Mouse (Mus musculus): Measurements from ENCODE around the gene Wdr64.

Gene Wdr64

GRCm38 (mm10) chr1:175698293-175698692 lies at the start of gene Wdr64:
Gene Wdr64 (plus strand): TSS chr1:175698593.
- no peak for DNase-seq (ENCODE audit: low spot score in 2 of 2)

- no peak for DNase-seq (ENCODE audit: low spot score in 2 of 2)
Measured at GRCm38 (mm10) chr1:175648615-175649014, 49.8 kb upstream of the Wdr64 start.

DNA sequence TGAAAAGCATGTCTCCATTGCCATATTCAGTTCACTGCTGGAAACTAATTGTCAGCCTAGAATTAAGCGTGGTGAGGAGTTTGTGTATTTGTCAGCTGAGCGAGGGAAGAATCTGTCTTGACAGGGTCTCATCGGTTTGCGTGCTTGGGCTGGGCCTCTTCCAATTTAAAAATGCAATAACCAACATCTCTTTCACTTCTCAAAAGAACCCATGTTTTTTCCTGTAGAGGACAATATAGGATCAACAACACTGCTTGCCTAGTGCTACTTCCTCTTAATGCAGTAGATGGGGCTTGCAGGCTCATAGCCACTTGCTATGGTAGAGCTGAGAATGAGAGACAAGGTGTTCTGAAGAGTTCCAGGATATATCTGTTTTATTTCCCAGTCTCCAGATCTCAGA lies 38.5 kb upstream of the Wdr64 start:
- no peak for DNase-seq (ENCODE audit: low spot score in 2 of 2)

DNA sequence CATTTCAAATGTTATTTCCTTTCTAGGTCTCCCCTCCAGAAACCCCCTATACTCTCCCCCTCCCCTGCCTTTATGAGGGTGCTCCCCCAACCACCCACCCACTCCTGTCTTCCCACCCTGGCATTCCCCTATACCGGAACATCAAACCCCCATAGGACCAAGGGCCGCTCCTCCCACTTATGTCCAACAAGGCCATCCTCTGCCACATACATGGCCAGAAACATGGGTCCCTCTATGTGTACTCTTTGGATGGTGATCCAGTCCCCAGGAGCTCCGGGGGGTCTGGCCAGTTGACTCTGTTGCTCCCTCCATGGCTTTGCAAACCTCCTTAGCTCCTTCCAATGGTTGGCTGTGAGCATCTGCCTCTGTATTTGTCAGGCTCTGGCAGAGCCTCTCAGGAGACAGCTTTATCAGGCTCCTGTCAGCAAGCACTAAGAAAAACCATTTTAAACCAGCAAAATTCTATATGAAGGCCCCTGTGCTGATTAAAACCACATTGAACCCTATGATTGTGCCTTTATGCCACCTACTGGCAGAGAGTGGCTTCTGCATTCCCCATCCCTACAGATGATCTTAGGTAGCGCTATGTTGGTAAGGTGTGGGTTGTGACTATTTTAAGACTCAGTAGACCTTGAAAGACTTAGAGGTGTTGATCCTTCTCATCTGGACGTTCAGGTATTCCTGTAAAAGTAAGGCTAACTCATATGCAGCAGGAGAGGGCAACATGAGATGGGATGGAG lies 29.6 kb upstream of the Wdr64 start:
- peak; percentile 45 to 53 for DNase-seq (ENCODE audit: low spot score in 2 of 2)

- DNase-seq (ENCODE audit: low spot score in 2 of 2): no peak
Measured at GRCm38 (mm10) chr1:175669456-175669855, 28.9 kb upstream of the Wdr64 start.

GRCm38 (mm10) chr1:175670042-175670441 lies 28.4 kb upstream of the Wdr64 start:
- no peak for DNase-seq (ENCODE audit: low spot score in 2 of 2)

DNA sequence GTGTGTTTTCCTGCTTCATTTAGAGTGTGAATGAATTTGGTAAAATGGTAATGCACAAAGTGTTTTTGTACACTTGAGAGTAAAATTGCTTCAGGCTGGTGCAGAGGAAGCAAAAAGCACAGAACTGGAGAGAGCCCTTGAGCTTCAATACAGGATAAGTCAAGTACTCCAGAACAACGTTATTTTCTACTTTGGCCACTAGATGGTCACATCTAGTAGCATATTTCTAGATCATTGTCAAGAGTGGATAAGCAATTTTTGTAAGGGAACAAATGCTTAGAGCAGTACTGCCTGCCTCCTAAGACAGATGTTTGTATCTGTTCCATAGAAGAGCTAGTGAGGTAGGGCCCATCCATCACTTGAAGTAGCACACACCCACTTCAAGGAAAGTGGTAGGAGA lies 26.8 kb upstream of the Wdr64 start:
- DNase-seq (ENCODE audit: low spot score in 2 of 2): no peak

DNA sequence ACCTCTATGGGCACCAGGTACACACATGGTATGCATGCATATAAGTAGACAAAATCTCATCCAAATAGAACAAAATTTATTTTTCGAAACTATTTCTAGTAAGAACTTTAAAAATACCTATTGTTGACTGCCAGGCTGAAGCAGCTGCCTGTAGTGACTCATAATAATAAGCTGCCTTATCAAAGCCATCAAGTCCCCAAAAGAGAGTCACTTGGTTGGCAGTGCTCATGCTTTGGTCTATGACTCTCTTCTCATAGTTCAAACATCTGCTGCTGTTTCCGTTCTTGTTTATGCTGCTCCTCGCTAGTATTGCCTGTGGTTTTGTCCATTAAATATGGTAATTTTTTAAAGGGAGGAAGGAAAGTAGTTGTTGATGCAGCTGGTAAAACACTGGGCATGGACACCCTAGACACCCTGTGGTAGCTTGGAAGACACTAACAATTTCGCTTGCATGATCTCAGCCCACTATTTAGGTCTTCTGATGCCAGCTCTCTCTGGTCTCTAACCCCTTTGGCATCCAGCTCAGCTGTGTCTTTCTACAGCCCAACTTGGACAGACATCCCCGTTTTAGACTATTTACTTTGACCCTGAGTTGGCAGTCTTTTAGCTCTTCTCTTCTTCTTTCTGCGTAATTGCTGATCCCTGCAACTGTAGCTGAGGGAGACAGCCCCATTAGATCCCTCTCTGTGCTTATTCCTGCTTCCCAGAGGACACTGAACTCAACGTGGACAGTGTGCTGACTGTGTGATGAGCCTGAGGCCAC lies 24.6 kb upstream of the Wdr64 start:
- no peak for DNase-seq (ENCODE audit: low spot score in 2 of 2)

GRCm38 (mm10) chr1:175675116-175675515 lies 23.3 kb upstream of the Wdr64 start:
- no peak for DNase-seq (ENCODE audit: low spot score in 2 of 2)

DNA sequence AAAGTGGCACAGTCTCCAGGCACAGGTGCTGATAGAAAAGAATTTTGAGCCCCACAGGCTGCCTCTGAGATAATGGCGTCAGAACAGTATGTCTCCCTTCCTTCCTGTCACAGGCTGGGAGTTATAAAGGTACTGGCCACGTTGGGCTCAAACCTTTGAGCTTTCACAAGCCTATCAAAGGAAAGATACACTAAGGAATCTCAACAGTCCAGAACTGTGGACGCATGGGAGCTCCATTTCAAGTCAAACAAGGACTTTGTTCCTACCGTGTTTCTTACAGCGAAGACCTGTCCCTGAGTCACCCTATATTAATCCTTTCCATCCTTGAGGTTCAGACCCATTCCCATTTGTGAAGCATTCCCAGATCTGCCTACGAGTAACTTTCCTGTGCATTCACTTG lies 20.9 kb upstream of the Wdr64 start:
- DNase-seq (ENCODE audit: low spot score in 2 of 2): no peak

DNA sequence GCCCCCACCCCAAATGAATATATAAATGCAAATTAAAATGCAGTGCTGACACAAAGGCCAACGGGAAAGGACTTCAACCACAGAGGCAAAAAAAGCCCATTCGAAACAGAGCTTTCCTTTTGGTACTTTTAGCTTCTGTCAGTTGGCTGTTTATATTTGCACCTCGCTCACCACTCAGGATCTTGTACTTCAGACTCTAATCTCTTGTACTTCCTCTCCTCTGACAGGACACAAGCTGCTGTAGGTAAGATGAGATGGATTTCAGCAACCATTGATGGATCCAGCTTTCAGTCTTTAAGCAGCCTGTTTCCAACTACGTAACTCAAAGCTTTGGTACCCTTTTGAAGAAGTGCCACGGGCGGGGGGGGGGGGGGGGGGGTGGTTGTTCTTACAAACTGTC lies 17.4 kb upstream of the Wdr64 start:
- no peak for DNase-seq (ENCODE audit: low spot score in 2 of 2)

GRCm38 (mm10) chr1:175691686-175692245 lies 6.6 kb upstream of the Wdr64 start:
- DNase-seq (ENCODE audit: low spot score in 2 of 2): no peak

DNA sequence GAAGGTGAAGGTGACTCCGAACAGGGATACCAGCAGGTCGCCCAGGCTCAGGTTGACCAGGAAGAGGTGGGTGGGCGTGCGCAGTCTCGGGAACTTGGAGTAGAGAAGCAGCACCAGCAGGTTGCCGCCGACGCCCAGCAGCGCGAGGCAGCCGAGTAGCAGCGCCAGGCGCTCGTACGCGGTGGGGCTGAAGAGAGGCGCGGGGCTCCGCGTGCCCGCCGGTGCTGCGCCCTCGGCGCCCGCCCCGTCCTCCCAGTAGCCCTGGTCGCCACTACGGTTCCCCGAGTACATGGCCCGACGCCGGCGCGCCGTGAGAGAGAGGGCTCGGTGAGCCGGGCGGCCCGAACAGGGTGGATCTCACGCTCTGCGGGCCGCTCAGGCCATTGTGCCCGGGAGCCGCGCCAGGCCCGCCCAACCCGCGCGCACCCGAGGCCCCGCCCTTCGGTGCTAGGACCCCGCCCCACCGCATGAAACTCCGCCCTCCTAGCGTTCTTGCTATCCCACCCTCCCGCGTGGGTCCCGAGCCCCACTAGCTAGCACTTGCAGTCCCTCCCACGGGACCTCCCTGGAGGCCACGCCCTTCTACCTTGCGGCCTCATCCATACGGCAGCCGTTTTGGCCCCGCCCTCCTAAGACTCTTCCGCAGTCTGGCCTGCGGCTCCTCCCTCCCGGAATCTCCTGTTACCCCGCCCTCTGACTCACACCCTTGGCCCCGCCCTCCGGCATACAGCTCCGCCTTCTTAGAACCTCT lies 6.0 kb upstream of the Wdr64 start, which contains the start of the genes Opn3 and Chml:
Gene Opn3 (minus strand): TSS at position 531 of the 751 bp plus-strand sequence.
Gene Chml (minus strand): TSS at position 656 of the 751 bp plus-strand sequence.
- DNase-seq (ENCODE audit: low spot score in 2 of 2): peak; percentile 96

GRCm38 (mm10) chr1:175692997-175693361 lies 5.4 kb upstream of the Wdr64 start:
- DNase-seq (ENCODE audit: low spot score in 2 of 2): no peak

GRCm38 (mm10) chr1:175693429-175693960 lies 4.9 kb upstream of the Wdr64 start:
- no peak for DNase-seq (ENCODE audit: low spot score in 2 of 2)

DNA sequence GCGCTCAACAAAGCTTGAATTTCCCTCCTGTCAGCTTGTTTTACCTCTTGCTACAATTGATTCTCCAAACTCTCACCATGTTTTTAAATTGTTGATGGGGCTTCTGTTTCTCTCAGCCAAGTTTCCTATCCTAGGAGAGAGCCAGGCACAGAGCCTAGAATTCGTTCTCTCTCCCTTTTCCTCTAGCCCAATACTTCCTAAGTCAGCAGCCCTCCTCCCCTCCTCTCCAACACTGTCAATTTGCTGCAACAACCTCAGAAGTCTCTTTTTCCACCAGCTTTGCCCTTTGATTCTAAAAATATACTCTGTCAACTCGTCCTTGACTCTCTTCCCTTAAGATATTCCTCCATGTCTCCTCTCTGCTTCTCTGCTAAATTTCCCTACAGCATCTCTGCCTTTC lies 982 bp downstream of the Wdr64 start:
- no peak for DNase-seq (ENCODE audit: low spot score in 2 of 2)

DNA sequence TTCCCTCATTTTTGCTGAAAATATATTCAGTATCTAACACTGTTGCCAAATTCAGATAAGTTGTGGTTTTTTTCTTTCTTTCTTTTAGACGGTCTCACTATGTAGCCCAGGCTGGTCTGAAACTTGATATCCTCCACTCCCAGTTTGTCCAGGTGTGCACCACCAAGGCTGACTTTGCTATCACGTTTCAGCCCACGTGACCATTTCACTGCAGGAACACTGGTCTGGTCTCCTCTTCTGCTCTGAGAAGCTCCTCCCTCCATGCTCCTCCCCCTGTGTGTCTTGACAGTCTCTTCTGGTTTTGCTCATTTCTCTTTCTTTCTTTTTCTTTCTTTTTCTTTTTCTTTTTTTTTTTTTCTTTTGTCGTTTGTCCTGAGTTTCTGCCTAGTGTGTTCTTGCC lies 1.4 kb downstream of the Wdr64 start:
- DNase-seq (ENCODE audit: low spot score in 2 of 2): no peak

DNA sequence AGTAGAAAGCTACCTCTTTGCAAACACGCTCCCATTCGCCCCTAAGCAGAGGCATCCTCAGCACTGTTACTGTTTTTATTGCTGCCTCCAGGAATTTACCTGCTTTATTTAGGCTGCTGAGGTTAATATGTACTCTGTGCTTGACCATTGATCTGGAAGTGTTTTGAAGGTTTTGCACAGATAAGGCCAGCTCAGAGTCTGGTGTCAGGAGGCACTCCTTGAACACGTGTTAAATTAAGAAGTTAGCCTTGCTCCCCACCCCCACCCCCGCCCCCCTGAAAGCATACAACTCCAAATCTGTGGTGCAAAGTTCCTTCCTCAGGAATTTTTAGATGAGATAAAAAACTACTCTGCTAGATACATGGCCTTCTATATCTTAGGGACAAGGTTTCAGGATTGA lies 2.8 kb downstream of the Wdr64 start:
- no peak for DNase-seq (ENCODE audit: low spot score in 2 of 2)

DNA sequence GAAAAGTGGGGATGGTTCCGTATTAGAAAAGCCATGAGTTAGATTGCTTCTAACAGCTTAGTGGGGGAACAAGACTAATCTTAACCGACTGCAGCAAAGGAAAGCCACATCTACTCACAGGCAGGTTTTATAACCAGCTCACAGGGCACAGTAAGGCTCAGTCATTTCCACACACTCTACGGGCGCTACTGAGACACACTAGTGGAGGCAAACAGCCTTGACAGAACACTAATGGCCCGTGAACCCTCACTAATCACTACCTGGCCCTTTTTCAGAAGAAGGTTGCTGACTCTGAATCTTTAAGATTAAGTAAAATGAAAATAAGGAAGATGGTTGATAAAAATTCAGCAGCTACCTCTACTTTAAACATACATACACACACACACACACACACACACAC lies 9.2 kb downstream of the Wdr64 start:
- no peak for DNase-seq (ENCODE audit: low spot score in 2 of 2)

DNA sequence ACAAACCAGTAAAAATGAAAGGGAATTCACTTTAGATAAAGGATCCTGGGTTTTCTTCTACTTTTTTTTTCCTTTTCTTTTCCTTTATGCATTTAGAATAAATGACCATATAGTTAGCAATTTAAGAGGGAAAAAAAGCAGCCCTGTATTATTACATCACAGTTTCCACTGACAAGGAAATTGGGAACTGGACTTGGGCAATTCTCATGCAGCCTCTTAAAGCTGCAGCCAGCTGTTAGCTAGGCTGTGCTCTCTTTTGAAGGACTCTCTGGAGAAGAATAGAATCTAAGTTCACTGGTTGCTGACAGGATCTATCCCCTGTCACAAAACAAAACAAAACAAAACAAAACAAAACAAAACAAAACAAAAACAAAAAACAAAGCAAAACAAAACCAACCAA lies 9.6 kb downstream of the Wdr64 start:
- DNase-seq (ENCODE audit: low spot score in 2 of 2): no peak

- no peak for DNase-seq (ENCODE audit: low spot score in 2 of 2)
Measured at GRCm38 (mm10) chr1:175712338-175712909, 14.0 kb downstream of the Wdr64 start.

GRCm38 (mm10) chr1:175716832-175717231 lies 18.4 kb downstream of the Wdr64 start:
- DNase-seq (ENCODE audit: low spot score in 2 of 2): no peak
